Mouse (Mus musculus): ENCODE results near the gene Srebf1.
A peak's percentile ranks its signal among the peaks of the same experiment; 100 is the strongest.

Srebf1 gene

GRCm38 (mm10) chr11:60232441-60233058 is 10.2 kb upstream of the Srebf1 start:
- no peak for DNase-seq

- DNase-seq: no peak
Measured at GRCm38 (mm10) chr11:60231951-60232350, 9.6 kb upstream of the Srebf1 start.

GRCm38 (mm10) chr11:60231326-60231725 is 8.9 kb upstream of the Srebf1 start:
- DNase-seq: peak; percentile 72

- DNase-seq: no peak
Measured at GRCm38 (mm10) chr11:60230512-60230911, 8.1 kb upstream of the Srebf1 start.

GRCm38 (mm10) chr11:60229821-60230220 is 7.4 kb upstream of the Srebf1 start:
- DNase-seq: no peak

- no peak for DNase-seq
Measured at GRCm38 (mm10) chr11:60228525-60228924, 6.1 kb upstream of the Srebf1 start.

GRCm38 (mm10) chr11:60225874-60226273 is 3.5 kb upstream of the Srebf1 start:
- no peak for DNase-seq

GRCm38 (mm10) chr11:60224676-60225075 is 2.3 kb upstream of the Srebf1 start:
- DNase-seq: no peak

GRCm38 (mm10) chr11:60222085-60222468 is 304 bp downstream of the Srebf1 start:
- DNase-seq: no peak

GRCm38 (mm10) chr11:60221425-60221824 is 956 bp downstream of the Srebf1 start:
- no peak for DNase-seq

GRCm38 (mm10) chr11:60220291-60220804 is 2.0 kb downstream of the Srebf1 start:
- peak; percentile 87 for DNase-seq

- DNase-seq: no peak
Measured at GRCm38 (mm10) chr11:60219609-60220008, 2.8 kb downstream of the Srebf1 start.

- DNase-seq: no peak
Measured at GRCm38 (mm10) chr11:60217467-60217866, 4.9 kb downstream of the Srebf1 start.

GRCm38 (mm10) chr11:60216671-60217070 is 5.7 kb downstream of the Srebf1 start:
- DNase-seq: no peak

GRCm38 (mm10) chr11:60213266-60213665 is 9.1 kb downstream of the Srebf1 start:
- DNase-seq: no peak

- peak; percentile 41 for DNase-seq
Measured at GRCm38 (mm10) chr11:60211761-60212160, 10.6 kb downstream of the Srebf1 start.

- DNase-seq: peak; percentile 51
Measured at GRCm38 (mm10) chr11:60211152-60211551, 11.2 kb downstream of the Srebf1 start.

GRCm38 (mm10) chr11:60210305-60210724 is 12.1 kb downstream of the Srebf1 start:
- peak; percentile 87 for DNase-seq

GRCm38 (mm10) chr11:60209933-60210249 is 12.5 kb downstream of the Srebf1 start:
- no peak for DNase-seq

GRCm38 (mm10) chr11:60209217-60209932 is 13.0 kb downstream of the Srebf1 start:
- peak; percentile 93 for DNase-seq

GRCm38 (mm10) chr11:60208712-60209111 is 13.7 kb downstream of the Srebf1 start:
- DNase-seq: no peak

GRCm38 (mm10) chr11:60208201-60208600 is 14.2 kb downstream of the Srebf1 start:
- no peak for DNase-seq

GRCm38 (mm10) chr11:60206207-60206606 is 16.2 kb downstream of the Srebf1 start:
- peak; percentile 46 for DNase-seq

GRCm38 (mm10) chr11:60205026-60205425 is 17.4 kb downstream of the Srebf1 start:
- DNase-seq: no peak

Measured in cerebellum, adult 9-11 months (tissue).